Mouse (Mus musculus): ENCODE data around the gene Cdk14.

DNA sequence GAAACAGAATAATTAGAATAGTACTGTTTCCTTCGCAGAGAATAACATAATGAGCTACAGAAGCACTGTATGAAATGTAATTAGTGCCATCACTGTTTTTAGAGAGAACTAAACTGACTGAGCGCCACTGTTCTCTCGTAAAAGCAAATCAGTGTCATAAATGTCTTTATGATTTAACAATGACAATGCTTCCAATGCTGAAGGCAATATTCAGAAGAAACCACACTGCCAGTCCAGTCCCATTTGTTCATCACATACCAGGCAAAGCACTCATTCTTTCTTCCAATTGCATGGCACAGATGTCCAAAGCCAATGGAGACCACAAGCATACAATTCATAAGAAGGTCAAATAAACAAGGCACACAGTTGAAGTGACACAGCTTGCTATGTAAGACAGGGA lies 355.4 kb downstream of the Cdk14 start:
- TF ChIP-seq CTCF (conservative IDR thresholded peaks at IDR 0.05; ENCODE audit: insufficient read depth, insufficient read length, low read depth, low read length) (no peak), POLR2A (IDR thresholded peaks at IDR 0.05; ENCODE audit: low read depth, low read length) (no peak)

Measured in kidney, adult 2 months (tissue).